Mouse (Mus musculus) megakaryocyte-erythroid progenitor cell, adult 5-6 weeks (primary cell): Measurements from ENCODE around the gene Zfp708. TPM values are rescaled to one million over a fixed set of nuclear protein-coding genes. Genes with fewer than 3 reads are reported as not detected.
A peak's percentile ranks its signal among the peaks of the same experiment; 100 is the strongest.
"Not testable (repeated sequence)": the region's sequence is repeated elsewhere in the genome, so short reads cannot be mapped to it uniquely, and the experiment has no call there.

Experiments
- ATAC-seq: replicated peaks from 2 replicates; pipeline ENCODE4 v1.8.0; 2016; ENCODE audit warnings: mild to moderate bottlenecking, inconsistent platforms; ENCODE audit not compliant: severe bottlenecking, poor library complexity, low FRiP score, low TSS enrichment
- total RNA-seq, 2 experiments: library from RNA; stranded (forward) in 1 of 2; stranded (reverse) in 1 of 2; fragments of 200-1000, 215-1000 nt in 1 of 2; fragments of >200 nt in 1 of 2; fragmentation: Nextera tagmentation in 1 of 2; gene quantifications; 2 replicates each; pipeline ENCODE4 v1.2.3; 2014 to 2017

Zfp708 gene
- total RNA-seq (2014; fragmentation: Nextera tagmentation) = 3.4 and 6.3 TPM in 2 replicates
- 2.0 and 4.7 TPM in 2 replicates for total RNA-seq (2017)

- ATAC-seq = no peak
Measured at GRCm38 (mm10) chr13:67097876-67098275, at the start of gene Zfp708. Gene Zfp708, minus strand, starts transcription at chr13:67097976.

DNA sequence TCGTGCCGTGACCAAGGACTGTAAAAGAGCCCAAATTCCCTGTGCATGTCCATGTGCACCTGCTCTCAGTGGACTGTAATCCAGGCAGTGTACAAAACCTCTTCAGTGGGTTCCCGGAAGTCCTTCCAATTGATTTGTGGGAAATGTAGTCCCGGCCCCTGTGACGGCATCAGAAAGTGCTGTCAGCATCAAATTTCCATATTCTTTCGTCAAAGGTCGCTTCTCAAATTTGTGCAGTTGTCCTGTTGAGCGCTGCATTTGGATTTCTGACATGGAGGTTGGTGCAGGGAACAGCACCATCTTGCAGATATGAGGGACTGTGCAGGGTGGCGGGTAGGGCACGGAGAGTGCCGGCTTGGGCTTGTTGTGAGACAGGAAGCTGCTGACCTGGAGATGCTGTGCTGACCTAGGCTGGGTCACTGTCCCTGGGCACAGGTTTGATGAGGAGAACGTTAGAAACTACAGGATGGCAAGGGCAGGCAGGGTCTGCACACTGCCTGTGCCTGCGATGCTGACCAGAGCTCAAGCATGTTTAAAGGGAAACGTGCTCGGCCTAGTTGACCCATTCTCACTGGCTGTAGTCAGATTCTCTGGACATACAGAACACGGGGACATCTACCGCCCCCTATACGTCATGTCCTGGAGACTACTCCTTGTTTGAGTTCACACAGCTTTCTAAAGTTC lies 30.4 kb upstream of the Zfp708 start:
- peak; percentile 98 for ATAC-seq

DNA sequence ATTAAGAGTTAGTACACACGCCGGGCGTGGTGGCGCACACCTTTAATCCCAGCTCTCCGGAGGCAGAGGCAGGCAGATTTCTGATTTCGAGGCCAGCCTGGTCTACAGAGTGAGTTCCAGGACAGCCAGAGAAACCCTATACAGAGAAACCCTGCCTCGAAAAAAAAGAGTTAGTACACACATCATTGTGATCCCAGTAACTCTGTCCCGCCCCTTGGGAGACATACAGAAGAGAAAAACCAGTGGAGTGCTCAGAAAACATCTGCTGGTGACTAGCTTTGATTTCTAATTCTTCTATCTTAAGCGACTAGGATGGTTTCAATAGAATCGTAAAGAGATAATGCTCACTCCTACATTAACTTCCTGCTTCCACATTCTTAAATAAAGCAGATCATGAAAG lies 29.7 kb upstream of the Zfp708 start:
- not testable (repeated sequence) for ATAC-seq

DNA sequence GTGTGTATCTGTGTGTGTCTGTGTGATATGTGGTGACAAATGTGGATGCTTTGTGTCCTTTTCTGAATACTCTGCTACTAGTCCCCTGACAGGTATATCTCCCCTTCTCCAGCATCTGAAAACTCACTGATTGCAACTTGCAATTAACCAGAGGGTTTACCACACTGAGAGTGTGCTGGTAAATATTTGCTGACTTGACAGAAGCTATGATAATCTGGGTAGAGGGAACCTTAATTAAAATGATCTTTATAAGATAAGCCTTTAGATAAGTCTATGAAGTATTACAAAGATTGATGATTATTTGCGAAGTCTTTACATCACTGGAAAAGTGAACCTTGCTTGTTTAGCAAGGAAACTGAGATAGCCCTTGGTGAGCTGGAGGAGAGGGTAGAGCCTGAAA lies 26.7 kb upstream of the Zfp708 start:
- ATAC-seq = no peak

DNA sequence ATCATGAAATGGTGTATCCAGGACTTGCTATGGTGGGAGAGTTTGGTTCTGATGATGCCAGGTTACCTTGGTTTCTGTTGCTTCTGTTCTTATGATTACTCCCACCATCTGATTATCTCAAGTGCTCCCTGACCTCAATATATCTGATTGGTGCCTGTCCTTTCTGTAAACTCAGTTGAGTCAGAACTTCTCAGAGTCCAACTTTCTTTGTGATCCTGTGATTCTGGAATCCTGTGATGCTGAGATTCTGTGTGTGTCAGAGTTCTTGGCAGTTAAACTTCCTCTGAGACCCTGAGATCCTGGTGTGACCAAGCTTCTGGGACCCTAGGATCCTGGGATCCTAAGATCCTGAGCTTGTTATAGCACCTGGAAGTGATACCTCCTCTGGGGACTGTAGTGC lies 23.6 kb upstream of the Zfp708 start, which contains the start of gene Zfp759:
Zfp759 (plus strand) TSS at position 301 of the 400 bp plus-strand sequence.
- ATAC-seq = not testable (repeated sequence)

DNA sequence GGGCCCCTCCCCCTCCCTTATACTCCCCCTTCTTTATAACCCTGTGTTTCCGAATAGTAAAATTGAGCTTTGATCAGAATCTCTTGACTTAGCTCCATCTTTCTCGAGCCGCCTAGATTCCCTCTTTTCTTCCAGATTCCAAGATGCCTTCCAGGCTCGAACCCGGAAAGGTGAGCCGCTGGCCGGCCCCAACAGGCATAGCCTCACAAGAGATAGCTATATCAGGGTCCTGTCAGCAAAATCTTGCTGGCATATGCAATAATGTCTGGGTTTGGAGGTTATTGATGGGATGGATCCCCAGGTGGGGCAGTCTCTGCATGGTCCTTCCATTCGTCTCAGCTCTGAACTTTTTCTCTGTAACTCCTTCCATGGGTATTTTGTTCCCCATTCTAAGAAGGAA lies 18.4 kb upstream of the Zfp708 start, which contains the start of gene Rslcan18:
Rslcan18 (minus strand) TSS at position 101 of the 400 bp plus-strand sequence.
- not testable (repeated sequence) for ATAC-seq

GRCm38 (mm10) chr13:67113287-67113686 lies 15.5 kb upstream of the Zfp708 start:
- no peak for ATAC-seq

DNA sequence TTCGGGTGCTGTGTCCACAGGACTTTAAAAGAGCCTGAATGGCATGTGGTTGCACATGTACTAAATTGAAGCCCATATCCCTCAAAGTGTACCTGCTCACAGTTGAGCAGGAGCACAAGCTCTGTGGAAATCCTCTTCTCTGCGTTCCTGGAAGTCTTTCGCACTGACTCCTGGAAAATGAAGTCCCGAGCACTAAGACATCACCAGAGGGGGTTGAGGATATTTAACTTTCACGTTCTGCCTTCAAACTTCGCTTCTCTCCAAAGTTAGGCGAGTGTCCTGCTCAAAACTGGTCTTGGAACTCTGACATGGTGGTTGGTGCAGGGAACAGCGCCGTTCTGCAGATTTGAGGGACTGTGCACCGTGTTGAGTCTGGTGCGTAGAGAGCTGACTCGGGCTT lies 14.3 kb upstream of the Zfp708 start:
- ATAC-seq = no peak

GRCm38 (mm10) chr13:67108821-67109206 lies 11.0 kb upstream of the Zfp708 start:
- peak; percentile 85 for ATAC-seq

DNA sequence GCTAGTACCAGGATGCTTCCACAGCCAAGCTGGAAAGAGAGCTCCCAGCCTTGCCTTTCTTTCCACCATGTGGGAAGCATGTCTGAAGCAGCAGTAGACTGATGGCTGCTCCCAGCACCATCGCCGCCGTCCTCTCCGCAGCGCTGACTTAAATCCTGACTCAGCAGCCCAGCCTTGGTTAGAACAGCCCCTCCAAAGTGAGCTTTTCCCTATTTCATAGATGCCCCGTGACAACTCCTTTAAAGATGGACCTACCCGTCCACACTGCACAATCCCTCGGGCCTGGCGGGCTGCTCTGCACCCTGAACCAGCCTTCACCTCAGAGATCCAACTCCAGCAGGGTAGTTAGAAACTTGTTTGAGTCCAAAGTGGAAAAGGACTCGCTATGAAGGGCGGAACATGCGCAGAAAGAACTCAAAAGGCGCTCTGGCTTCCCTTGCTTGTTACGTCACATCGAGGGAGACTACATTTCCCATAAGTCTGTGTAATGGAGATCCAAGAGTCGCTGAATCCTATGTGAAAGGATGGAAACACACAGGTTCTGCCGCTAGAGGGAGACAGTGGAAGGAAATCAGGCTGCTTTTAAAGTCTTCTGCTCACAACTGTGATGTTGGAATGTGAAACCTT lies 10.5 kb upstream of the Zfp708 start, which contains the start of gene Gm28557:
Gm28557 (minus strand) TSS at position 411 of the 627 bp plus-strand sequence.
- ATAC-seq = peak; percentile 98

GRCm38 (mm10) chr13:67107681-67108080 lies 9.9 kb upstream of the Zfp708 start:
- no peak for ATAC-seq

DNA sequence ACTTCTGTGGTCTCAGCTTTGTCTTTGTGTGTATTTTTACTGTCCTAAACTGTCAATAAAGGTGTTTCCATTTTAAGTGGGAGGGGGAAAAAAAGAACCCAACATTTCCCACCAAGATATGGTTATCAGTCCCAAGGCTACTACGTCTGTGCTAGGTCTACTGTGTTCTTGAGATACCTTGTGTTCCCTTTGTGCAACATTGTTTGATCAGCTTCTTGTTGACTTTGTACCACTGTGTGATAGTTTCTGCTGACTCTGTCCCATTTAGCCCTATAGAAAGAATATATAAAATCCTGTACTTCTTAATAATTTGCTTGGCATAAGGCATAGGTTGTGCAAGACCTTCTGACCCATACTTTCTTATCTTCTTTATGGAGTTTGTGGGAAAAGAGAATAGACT lies 7.6 kb downstream of the Zfp708 start:
- no peak for ATAC-seq

DNA sequence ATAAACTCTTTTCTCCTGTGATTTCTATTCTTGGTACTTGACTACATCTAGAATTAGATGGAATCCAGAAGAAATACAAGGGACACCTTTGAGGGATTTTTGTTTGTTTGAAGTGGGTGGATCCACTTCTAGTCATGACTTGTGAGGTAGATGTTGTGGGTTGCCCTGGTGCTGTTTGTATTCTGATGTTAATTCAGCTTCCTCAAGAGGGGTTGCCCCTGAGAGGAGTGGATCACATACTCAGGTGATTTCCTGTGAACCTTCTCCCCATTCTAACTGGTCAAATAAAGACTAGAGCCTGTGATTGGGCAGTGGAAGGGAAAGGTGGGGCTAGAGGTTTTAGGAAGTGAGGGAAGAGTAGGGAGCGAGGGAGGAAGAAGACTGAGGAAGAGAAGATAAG lies 15.8 kb downstream of the Zfp708 start:
- no peak for ATAC-seq

DNA sequence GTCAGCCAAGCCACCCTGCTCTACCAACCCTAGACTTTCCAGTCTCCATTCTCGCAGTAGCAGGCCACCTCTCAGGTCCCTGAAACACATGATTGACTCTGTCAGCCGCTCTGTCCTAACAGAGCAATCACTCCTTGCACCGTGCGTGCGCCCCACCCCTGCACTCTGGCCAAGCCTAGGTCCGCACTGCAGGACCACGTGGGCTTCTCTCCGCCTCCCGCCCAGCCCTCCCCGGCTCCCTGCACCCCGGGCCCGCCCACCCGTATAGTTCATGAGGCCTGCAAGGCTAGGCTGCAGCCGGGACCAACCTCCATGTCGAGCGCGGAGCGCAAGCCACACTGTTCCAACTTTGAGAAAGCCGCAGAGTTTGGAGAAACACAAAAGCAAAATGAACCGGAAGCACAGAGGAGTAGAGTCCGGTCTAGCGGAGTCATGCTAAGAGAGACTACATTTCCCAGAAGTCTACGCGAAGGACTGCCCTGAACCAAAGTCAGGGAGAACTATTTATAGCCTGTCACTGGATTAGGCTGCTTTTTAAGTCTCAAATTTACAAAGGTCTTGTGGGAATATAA lies 16.5 kb downstream of the Zfp708 start:
- ATAC-seq = peak; percentile 96

DNA sequence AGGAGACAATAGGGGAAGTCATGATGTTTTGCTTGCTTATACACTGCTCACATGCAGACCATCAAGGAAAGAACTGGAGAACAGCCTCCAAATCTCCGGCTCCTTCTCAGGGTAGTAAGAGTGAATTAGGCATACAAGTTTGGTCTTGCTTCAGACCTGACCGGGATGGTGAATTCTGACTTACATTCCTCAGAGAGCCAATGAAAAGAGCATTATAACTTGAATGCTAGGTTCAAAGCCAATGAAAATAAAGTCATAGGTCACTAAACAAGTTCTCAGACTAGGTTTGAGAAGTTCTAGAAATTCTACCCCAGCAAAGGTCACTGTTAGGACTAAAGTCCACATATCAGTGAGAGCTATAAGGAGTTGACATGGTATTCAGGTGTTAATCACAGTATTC lies 20.5 kb downstream of the Zfp708 start:
- no peak for ATAC-seq

- ATAC-seq = no peak
Measured at GRCm38 (mm10) chr13:67072786-67073185, 25.0 kb downstream of the Zfp708 start.

DNA sequence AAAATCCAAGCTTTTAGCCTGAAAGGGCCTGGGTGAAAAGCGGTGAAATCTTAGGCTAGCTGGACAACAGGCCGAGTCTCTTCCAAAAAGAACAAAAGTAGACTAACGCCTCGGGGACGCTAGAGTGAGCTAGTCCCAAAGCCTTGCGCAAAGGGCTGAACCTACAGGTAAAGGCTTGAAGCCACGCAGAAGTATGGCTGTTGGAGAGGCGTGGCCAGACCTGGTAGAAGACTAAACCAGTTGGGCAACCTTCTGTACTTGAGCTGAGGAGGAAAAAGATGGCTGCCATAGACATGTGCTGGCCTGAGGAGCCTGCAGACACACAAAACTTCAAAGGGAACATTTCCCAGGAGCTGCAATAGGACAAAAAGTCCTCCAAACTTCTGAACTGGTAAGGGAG lies 32.4 kb downstream of the Zfp708 start:
- ATAC-seq = no peak

DNA sequence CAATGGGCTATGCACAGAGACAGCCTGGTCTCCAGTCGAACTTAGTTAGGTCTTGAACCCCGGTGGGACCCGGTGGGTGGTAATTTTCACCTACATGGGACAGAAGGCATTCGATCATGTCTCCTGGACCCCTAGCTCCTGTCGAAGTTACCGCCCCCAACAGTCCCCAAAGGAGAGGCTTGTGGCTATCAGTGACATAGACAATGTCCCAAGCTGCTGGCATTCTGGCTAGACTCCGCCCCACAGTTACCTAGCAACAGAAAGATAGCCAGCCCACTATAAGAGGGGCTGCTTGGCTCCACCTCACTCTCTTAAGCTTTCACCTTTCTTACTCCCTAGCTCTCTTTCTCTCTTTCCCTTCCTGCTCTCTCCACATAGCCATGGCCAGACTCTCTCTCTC lies 35.3 kb downstream of the Zfp708 start:
- ATAC-seq = no peak

- peak; percentile 99 for ATAC-seq
Measured at GRCm38 (mm10) chr13:67060786-67061358, 36.9 kb downstream of the Zfp708 start, which contains the start of gene Zfp712. Gene Zfp712, minus strand, starts transcription at chr13:67061170.

- peak; percentile 39 for ATAC-seq
Measured at GRCm38 (mm10) chr13:67060161-67060785, 37.5 kb downstream of the Zfp708 start.
